Mouse (Mus musculus): ENCODE results near the gene Baiap2l2. TPM values are rescaled to one million over a fixed set of nuclear protein-coding genes. Genes with fewer than 3 reads are reported as not detected.

Baiap2l2 gene
- polyA plus RNA-seq, 1 experiment from 2014 or later, result 3.6 TPM

GRCm38 (mm10) chr15:79287091-79287490 is 1.8 kb upstream of the Baiap2l2 start:
- Histone ChIP-seq H3K4me1 (ENCODE audit: control insufficient read depth, insufficient read depth, low read length) (no peaks in the 10 kb centered on the region), H3K27me3 (ENCODE audit: control insufficient read depth, insufficient read depth, low read depth, low read length) (no peaks in the 10 kb centered on the region), H3K9ac (ENCODE audit: low read depth, low read length) (no peak overlapping the region), H3K36me3 (ENCODE audit: control insufficient read depth, insufficient read depth, low read length) (0 out of 2 replicates have a peak, but pooled peaks cover 2% of the 10 kb centered on the region), H3K4me3 (ENCODE audit: low read depth, low read length) (no peak overlapping the region), H3K27ac (ENCODE audit: low read length) (no peak overlapping the region), H3K4me2 (ENCODE audit: low read length) (no peak overlapping the region), H3K9me3 (replicated peaks; ENCODE audit: control insufficient read depth, low read length, poor library complexity, severe bottlenecking) (no peaks in the 10 kb centered on the region)
- no peak for ATAC-seq
- 91% methylated on average over 7 of the region's 7 CpGs for WGBS

GRCm38 (mm10) chr15:79286141-79286540 is 804 bp upstream of the Baiap2l2 start:
- no peaks in the 10 kb centered on the region for H3K27me3 ChIP-seq (ENCODE audit: control insufficient read depth, insufficient read depth, low read depth, low read length)
- H3K4me2 ChIP-seq (ENCODE audit: low read length), result no peak overlapping the region
- ATAC-seq, result no peak
- H3K27ac ChIP-seq (ENCODE audit: low read length), result no peak overlapping the region
- H3K36me3 ChIP-seq (ENCODE audit: control insufficient read depth, insufficient read depth, low read length), result 0 out of 2 replicates have a peak, but pooled peaks cover 2% of the 10 kb centered on the region
- H3K9me3 ChIP-seq (replicated peaks; ENCODE audit: control insufficient read depth, low read length, poor library complexity, severe bottlenecking), result no peaks in the 10 kb centered on the region
- H3K9ac ChIP-seq (ENCODE audit: low read depth, low read length), result no peak overlapping the region
- no peak overlapping the region for H3K4me3 ChIP-seq (ENCODE audit: low read depth, low read length)
- 95% methylated on average over 7 of the region's 7 CpGs for WGBS
- no peaks in the 10 kb centered on the region for H3K4me1 ChIP-seq (ENCODE audit: control insufficient read depth, insufficient read depth, low read length)

GRCm38 (mm10) chr15:79283371-79283770 is 2.0 kb downstream of the Baiap2l2 start:
- H3K27me3 ChIP-seq (ENCODE audit: control insufficient read depth, insufficient read depth, low read depth, low read length), result no peaks in the 10 kb centered on the region
- no peaks in the 10 kb centered on the region for H3K36me3 ChIP-seq (ENCODE audit: control insufficient read depth, insufficient read depth, low read length)
- H3K27ac ChIP-seq (ENCODE audit: low read length), result no peak overlapping the region
- no peak overlapping the region for H3K9ac ChIP-seq (ENCODE audit: low read depth, low read length)
- WGBS, result 75% methylated on average over 4 of the region's 4 CpGs
- no peak for ATAC-seq
- H3K4me2 ChIP-seq (ENCODE audit: low read length), result no peak overlapping the region
- no peaks in the 10 kb centered on the region for H3K9me3 ChIP-seq (replicated peaks; ENCODE audit: control insufficient read depth, low read length, poor library complexity, severe bottlenecking)
- no peak overlapping the region for H3K4me3 ChIP-seq (ENCODE audit: low read depth, low read length)
- no peaks in the 10 kb centered on the region for H3K4me1 ChIP-seq (ENCODE audit: control insufficient read depth, insufficient read depth, low read length)

GRCm38 (mm10) chr15:79282434-79282833 is 2.9 kb downstream of the Baiap2l2 start:
- Histone ChIP-seq H3K36me3 (ENCODE audit: control insufficient read depth, insufficient read depth, low read length) (no peaks in the 10 kb centered on the region), H3K9me3 (replicated peaks; ENCODE audit: control insufficient read depth, low read length, poor library complexity, severe bottlenecking) (no peaks in the 10 kb centered on the region), H3K9ac (ENCODE audit: low read depth, low read length) (no peak overlapping the region), H3K4me3 (ENCODE audit: low read depth, low read length) (no peak overlapping the region), H3K4me2 (ENCODE audit: low read length) (no peak overlapping the region), H3K27me3 (ENCODE audit: control insufficient read depth, insufficient read depth, low read depth, low read length) (no peaks in the 10 kb centered on the region), H3K27ac (ENCODE audit: low read length) (no peak overlapping the region), H3K4me1 (ENCODE audit: control insufficient read depth, insufficient read depth, low read length) (no peaks in the 10 kb centered on the region)
- no peak for ATAC-seq
- WGBS, result 78% methylated on average over 5 of the region's 5 CpGs

- Histone ChIP-seq H3K9me3 (replicated peaks; ENCODE audit: control insufficient read depth, low read length, poor library complexity, severe bottlenecking) (no peaks in the 10 kb centered on the region), H3K36me3 (ENCODE audit: control insufficient read depth, insufficient read depth, low read length) (no peaks in the 10 kb centered on the region), H3K4me2 (ENCODE audit: low read length) (no peak overlapping the region), H3K4me3 (ENCODE audit: low read depth, low read length) (no peak overlapping the region), H3K9ac (ENCODE audit: low read depth, low read length) (no peak overlapping the region), H3K4me1 (ENCODE audit: control insufficient read depth, insufficient read depth, low read length) (no peaks in the 10 kb centered on the region), H3K27ac (ENCODE audit: low read length) (no peak overlapping the region), H3K27me3 (ENCODE audit: control insufficient read depth, insufficient read depth, low read depth, low read length) (no peaks in the 10 kb centered on the region)
- 89% methylated on average over 1 of the region's 1 CpGs for WGBS
- no peak for ATAC-seq
Observed at GRCm38 (mm10) chr15:79281389-79281788, 3.9 kb downstream of the Baiap2l2 start.

GRCm38 (mm10) chr15:79280850-79281249 is 4.5 kb downstream of the Baiap2l2 start:
- 63% methylated on average over 5 of the region's 5 CpGs for WGBS
- no peak for ATAC-seq

GRCm38 (mm10) chr15:79280209-79280608 is 5.1 kb downstream of the Baiap2l2 start:
- Histone ChIP-seq H3K27ac (ENCODE audit: low read length) (no peak overlapping the region), H3K4me1 (ENCODE audit: control insufficient read depth, insufficient read depth, low read length) (no peaks in the 10 kb centered on the region), H3K27me3 (ENCODE audit: control insufficient read depth, insufficient read depth, low read depth, low read length) (no peaks in the 10 kb centered on the region), H3K9me3 (replicated peaks; ENCODE audit: control insufficient read depth, low read length, poor library complexity, severe bottlenecking) (no peaks in the 10 kb centered on the region), H3K36me3 (ENCODE audit: control insufficient read depth, insufficient read depth, low read length) (no peaks in the 10 kb centered on the region), H3K9ac (ENCODE audit: low read depth, low read length) (no peak overlapping the region), H3K4me3 (ENCODE audit: low read depth, low read length) (no peak overlapping the region), H3K4me2 (ENCODE audit: low read length) (no peak overlapping the region)
- WGBS, result 21% methylated on average over 6 of the region's 6 CpGs
- no peak for ATAC-seq

More at GRCm38 (mm10) chr15:79280850-79281249, 4.5 kb downstream of the Baiap2l2 start:
- Histone ChIP-seq H3K36me3 (ENCODE audit: control insufficient read depth, insufficient read depth, low read length) (no peaks in the 10 kb centered on the region), H3K27ac (ENCODE audit: low read length) (no peak overlapping the region), H3K9ac (ENCODE audit: low read depth, low read length) (no peak overlapping the region), H3K9me3 (replicated peaks; ENCODE audit: control insufficient read depth, low read length, poor library complexity, severe bottlenecking) (no peaks in the 10 kb centered on the region), H3K4me2 (ENCODE audit: low read length) (no peak overlapping the region), H3K4me3 (ENCODE audit: low read depth, low read length) (no peak overlapping the region), H3K27me3 (ENCODE audit: control insufficient read depth, insufficient read depth, low read depth, low read length) (no peaks in the 10 kb centered on the region), H3K4me1 (ENCODE audit: control insufficient read depth, insufficient read depth, low read length) (no peaks in the 10 kb centered on the region)

GRCm38 (mm10) chr15:79277728-79278127 is 7.6 kb downstream of the Baiap2l2 start:
- Histone ChIP-seq H3K27ac (ENCODE audit: low read length) (no peak overlapping the region), H3K9me3 (replicated peaks; ENCODE audit: control insufficient read depth, low read length, poor library complexity, severe bottlenecking) (no peaks in the 10 kb centered on the region), H3K4me2 (ENCODE audit: low read length) (no peak overlapping the region), H3K4me3 (ENCODE audit: low read depth, low read length) (no peak overlapping the region), H3K36me3 (ENCODE audit: control insufficient read depth, insufficient read depth, low read length) (no peaks in the 10 kb centered on the region), H3K9ac (ENCODE audit: low read depth, low read length) (no peak overlapping the region), H3K4me1 (ENCODE audit: control insufficient read depth, insufficient read depth, low read length) (no peaks in the 10 kb centered on the region), H3K27me3 (ENCODE audit: control insufficient read depth, insufficient read depth, low read depth, low read length) (no peaks in the 10 kb centered on the region)
- ATAC-seq, result no peak
- WGBS, result 70% methylated on average over 10 of the region's 10 CpGs

- H3K27me3 ChIP-seq (ENCODE audit: control insufficient read depth, insufficient read depth, low read depth, low read length), result no peaks in the 10 kb centered on the region; the same call in 1 of the 2 replicates
- WGBS, result 47% methylated on average over 10 of the region's 10 CpGs
- no peak overlapping the region for H3K27ac ChIP-seq (ENCODE audit: low read length)
- H3K4me3 ChIP-seq (ENCODE audit: low read depth, low read length), result no peak overlapping the region
- H3K36me3 ChIP-seq (ENCODE audit: control insufficient read depth, insufficient read depth, low read length), result no peaks in the 10 kb centered on the region
- H3K9me3 ChIP-seq (replicated peaks; ENCODE audit: control insufficient read depth, low read length, poor library complexity, severe bottlenecking), result no peaks in the 10 kb centered on the region
- H3K4me2 ChIP-seq (ENCODE audit: low read length), result no peak overlapping the region
- no peak overlapping the region for H3K9ac ChIP-seq (ENCODE audit: low read depth, low read length)
- no peak for ATAC-seq
- H3K4me1 ChIP-seq (ENCODE audit: control insufficient read depth, insufficient read depth, low read length), result peaks cover 6% of the 10 kb centered on the region
Observed at GRCm38 (mm10) chr15:79273020-79273419, 12.3 kb downstream of the Baiap2l2 start.
